ENCODE assay signal across 7 mouse cellular contexts in genomic region chr12:91590716-91591115, GRCm38 (mm10). TPM values are rescaled to one million over a fixed set of nuclear protein-coding genes. Genes with fewer than 3 reads are reported as not detected.
DNase-seq lines count a peak whose midpoint lies in the region; ATAC-seq and TF ChIP-seq lines count a peak whose summit lies in the region.

No protein-coding gene starts in this region.

- TF ChIP-seq EP300 in ES-Bruce4 (IDR thresholded peaks at IDR 0.05; ENCODE audit: insufficient read depth, low read depth, low read length): no peak

- no peak for TF ChIP-seq POLR2A in ES-Bruce4 (IDR thresholded peaks at IDR 0.05; ENCODE audit: insufficient read depth, low read length)

- peak overlapping the region; percentile 89 for H3K27ac ChIP-seq in ES-Bruce4 (ENCODE audit: insufficient read depth, low read length)
- peak overlapping the region; percentile 95 for H3K27ac ChIP-seq in limb, embryonic 13.5 days
- peak overlapping the region; percentile 100 for H3K27ac ChIP-seq in midbrain, embryonic 14.5 days (replicated peaks; ENCODE audit: low read depth, low read length)

- H3K4me3 ChIP-seq in ES-Bruce4 (ENCODE audit: low read depth, low read length): peak overlapping the region; percentile 79
- H3K4me3 ChIP-seq in limb, embryonic 13.5 days: peak overlapping the region; percentile 87
- H3K4me3 ChIP-seq in midbrain, embryonic 14.5 days (replicated peaks; ENCODE audit: low read depth, low read length): peak overlapping the region; percentile 86

- no peak for TF ChIP-seq CTCF in ES-Bruce4 (IDR thresholded peaks at IDR 0.05; ENCODE audit: low read depth, low read length)

- H3K36me3 ChIP-seq in ES-Bruce4 (ENCODE audit: control insufficient read depth, insufficient read depth, low read length, poor library complexity, severe bottlenecking): peaks cover 3% of the 10 kb centered on the region
- peaks cover 3% of the 10 kb centered on the region for H3K36me3 ChIP-seq in limb, embryonic 13.5 days
- peaks cover 3% of the 10 kb centered on the region; the same call in 1 of the 2 replicates for H3K36me3 ChIP-seq in midbrain, embryonic 14.5 days (ENCODE audit: control insufficient read depth, insufficient read depth, low read length)

- no peaks in the 10 kb centered on the region for H3K9me3 ChIP-seq in ES-Bruce4 (replicated peaks; ENCODE audit: control insufficient read depth, insufficient read depth, low read length, poor library complexity, severe bottlenecking)
- no peaks in the 10 kb centered on the region for H3K9me3 ChIP-seq in limb, embryonic 13.5 days
- no peaks in the 10 kb centered on the region for H3K9me3 ChIP-seq in midbrain, embryonic 14.5 days (ENCODE audit: control insufficient read depth, low read length)

- H3K4me2 ChIP-seq in limb, embryonic 13.5 days (replicated peaks): peak overlapping the region; percentile 66
- H3K4me2 ChIP-seq in midbrain, embryonic 14.5 days (ENCODE audit: low read length): peak overlapping the region; percentile 73

- H3K4me1 ChIP-seq in ES-Bruce4 (ENCODE audit: control insufficient read depth, insufficient read depth, low read length): no peaks in the 10 kb centered on the region
- H3K4me1 ChIP-seq in limb, embryonic 13.5 days: peaks cover 15% of the 10 kb centered on the region
- peaks cover 15% of the 10 kb centered on the region for H3K4me1 ChIP-seq in midbrain, embryonic 14.5 days (ENCODE audit: control insufficient read depth, insufficient read depth, low read length)

- H3K9ac ChIP-seq in ES-Bruce4 (ENCODE audit: low read depth, poor library complexity, severe bottlenecking): peak overlapping the region; percentile 76
- peak overlapping the region; percentile 76 for H3K9ac ChIP-seq in limb, embryonic 13.5 days
- H3K9ac ChIP-seq in midbrain, embryonic 14.5 days (replicated peaks; ENCODE audit: low read length): peak overlapping the region; percentile 100

- intact Hi-C loops in heart, postnatal 36 days (cut with DNase I): loop anchor here (5.0 kb wide), 1 partner anchor 257 kb away; the partner anchor contains the start of gene Sel1l
- intact Hi-C loops in left cerebral cortex, postnatal 4 days (cut with DNase I): no loop called here

- DNase-seq in ZHBTc4 (ENCODE audit: low read depth, low spot score): peak; percentile 50
- DNase-seq in heart, postnatal 36 days: peak; percentile 13 to 29
- peak; percentile 39 for DNase-seq in midbrain, embryonic 14.5 days
- DNase-seq in left cerebral cortex, postnatal 4 days: no peak

- no peaks in the 10 kb centered on the region for H3K27me3 ChIP-seq in ES-Bruce4 (ENCODE audit: control insufficient read depth, insufficient read depth, low read length, poor library complexity, severe bottlenecking)
- no peaks in the 10 kb centered on the region for H3K27me3 ChIP-seq in limb, embryonic 13.5 days
- no peaks in the 10 kb centered on the region for H3K27me3 ChIP-seq in midbrain, embryonic 14.5 days (ENCODE audit: control insufficient read depth, insufficient read depth, low read length)

- peak; percentile 34 for ATAC-seq in erythroblast, adult 5-6 weeks (replicated peaks; ENCODE audit: low FRiP score, poor library complexity, severe bottlenecking)
- ATAC-seq in limb, embryonic 13.5 days (ENCODE audit: low FRiP score, low read depth): no peak
- no peak for ATAC-seq in midbrain, embryonic 14.5 days (ENCODE audit: low FRiP score, low TSS enrichment)

- 31% methylated on average over 6 of the region's 6 CpGs for WGBS in limb, embryonic 13.5 days
- 20% methylated on average over 6 of the region's 6 CpGs for WGBS in midbrain, embryonic 14.5 days

RNA-seq across cellular contexts. Expression of gene Gtf2a1, which starts 0.4 kb away (rescaled TPM):
- polyA plus RNA-seq in ES-Bruce4 (2011; ENCODE audit: insufficient read depth, insufficient read length, low read depth, missing spikeins): 72.1 and 77.4 TPM in 2 replicates
- 18.0 and 23.2 TPM in 2 replicates for total RNA-seq in erythroblast, adult 5-6 weeks (2015; ENCODE audit: low replicate concordance)
- total RNA-seq in erythroblast, adult 5-6 weeks (2017; ENCODE audit: low replicate concordance): 22.9 and 23.3 TPM in 2 replicates
- total RNA-seq in heart, postnatal 36 days (2021): 10 to 100 TPM; 26.9 to 32.8 TPM
- polyA plus RNA-seq in limb, embryonic 13.5 days (2015; fragmentation: Nextera tagmentation; extraction: Ambion mirVana): 47.6 and 50.4 TPM in 2 replicates
- 64.6 and 68.9 TPM in 2 replicates for polyA plus RNA-seq in midbrain, embryonic 14.5 days (2014; fragmentation: Nextera tagmentation; extraction: Ambion mirVana)
- 10 to 100 TPM; 62.1 to 64.0 TPM for total RNA-seq in left cerebral cortex, postnatal 4 days (2021)
